Mouse (Mus musculus): ENCODE results near the gene Slc6a5.
"Not testable (repeated sequence)": the region's sequence is repeated elsewhere in the genome, so short reads cannot be mapped to it uniquely, and the experiment has no call there.

Slc6a5 gene

DNA sequence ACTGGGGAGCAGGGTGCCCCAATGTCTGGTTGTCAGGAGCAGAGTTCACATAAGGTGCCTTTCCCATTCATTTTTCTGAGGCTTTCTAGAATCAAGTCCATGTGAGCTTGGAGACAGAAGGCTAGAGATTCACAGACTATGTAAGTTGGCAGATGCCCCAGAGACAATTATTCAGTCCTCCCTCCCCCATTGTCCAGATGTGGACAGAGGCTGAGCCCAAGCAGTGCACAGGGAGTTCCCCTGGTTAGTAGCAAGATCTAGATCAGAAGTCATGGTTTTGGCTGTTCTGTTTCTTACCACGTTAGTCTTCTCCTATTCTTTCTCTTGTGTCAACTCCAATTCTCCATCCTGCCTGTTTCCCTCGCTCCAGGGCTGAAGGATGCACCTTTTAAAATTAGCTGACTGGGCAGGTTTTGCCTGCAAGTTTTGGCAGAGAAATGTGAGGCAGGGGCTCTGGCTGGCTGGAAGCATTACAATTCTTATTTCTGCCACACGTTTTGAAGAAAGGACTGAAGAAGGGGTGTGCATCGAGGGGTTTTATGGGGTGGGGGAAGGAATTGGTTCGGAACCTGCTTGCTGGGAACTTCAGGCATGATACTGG lies 3.9 kb downstream of the Slc6a5 start:
- no peak for DNase-seq

DNA sequence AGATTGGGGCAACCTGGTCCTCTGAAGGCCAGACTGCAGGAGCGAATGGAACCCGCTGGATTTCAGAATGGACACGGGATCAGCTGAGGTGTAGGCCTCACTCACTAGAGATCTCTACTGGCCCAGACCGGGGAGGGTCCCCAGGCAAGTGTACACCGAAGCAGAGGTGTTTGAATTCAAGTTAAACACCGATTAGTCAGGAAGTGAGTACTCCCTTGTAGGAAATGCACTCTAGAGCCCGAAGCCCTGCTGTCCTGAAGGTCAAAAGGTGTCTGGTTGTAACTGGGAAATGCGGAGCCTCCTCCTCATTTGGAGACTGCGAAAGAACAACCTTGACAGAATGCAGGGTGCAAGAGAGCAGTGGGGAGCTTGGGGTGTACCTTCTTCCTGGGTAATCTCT lies 5.0 kb downstream of the Slc6a5 start:
- DNase-seq, result no peak

DNA sequence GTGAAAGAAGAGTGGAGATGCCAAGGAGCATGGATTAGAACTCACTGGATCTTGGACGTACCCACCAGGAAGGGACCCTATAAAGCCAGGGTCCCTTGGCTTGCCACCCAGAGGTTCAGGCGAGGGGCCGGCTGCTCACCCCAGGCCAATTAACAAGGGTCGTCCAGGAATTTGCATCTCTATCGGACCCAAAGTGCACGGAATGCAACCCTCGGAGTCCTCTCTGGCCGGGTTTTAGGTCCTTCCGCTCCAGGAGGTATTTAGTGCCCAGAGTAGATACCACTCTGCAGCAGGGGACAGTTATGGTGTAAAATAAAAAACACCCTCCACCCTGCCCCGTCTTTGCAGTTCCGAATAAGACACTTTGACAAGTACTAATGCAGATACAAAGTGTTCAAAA lies 5.5 kb downstream of the Slc6a5 start:
- DNase-seq, result no peak

DNA sequence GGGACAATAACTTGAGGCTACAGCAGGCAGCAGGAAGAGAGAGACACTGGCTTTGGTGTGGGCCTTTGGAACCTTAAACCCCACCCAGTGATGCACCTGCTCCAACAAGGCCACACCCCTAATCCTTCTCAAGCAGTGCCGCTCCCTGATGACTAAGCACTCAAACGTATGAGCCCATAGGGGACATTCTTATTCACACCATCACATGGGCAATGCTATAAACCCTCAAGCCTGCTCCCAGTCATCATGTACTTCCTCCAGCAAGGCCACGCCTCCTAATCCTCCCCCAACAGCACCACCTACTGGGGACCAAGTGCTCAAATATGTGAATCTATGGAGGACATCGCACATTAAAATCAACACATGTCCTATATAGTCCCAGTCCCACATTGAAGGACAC lies 9.5 kb downstream of the Slc6a5 start:
- DNase-seq, result no peak

DNA sequence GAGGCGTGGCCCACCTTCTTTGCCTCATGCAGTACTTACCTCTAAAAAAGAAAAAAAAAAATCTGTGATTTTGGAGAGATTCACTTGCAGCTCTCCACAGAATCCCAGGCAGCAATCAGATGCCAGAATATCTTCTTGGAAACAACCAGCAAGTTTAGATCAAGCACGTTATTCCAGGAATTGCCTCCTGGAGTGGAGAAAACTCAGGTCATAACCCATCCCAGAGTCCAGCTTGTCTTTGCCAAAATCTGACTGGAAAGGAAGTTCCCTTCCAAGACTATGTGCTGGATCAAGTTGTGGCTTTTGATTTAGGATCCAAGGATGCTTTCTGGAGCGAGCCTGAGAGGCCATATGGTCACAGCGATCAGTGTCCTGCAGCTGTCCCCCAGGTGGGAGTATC lies 10.8 kb downstream of the Slc6a5 start:
- no peak for DNase-seq

DNA sequence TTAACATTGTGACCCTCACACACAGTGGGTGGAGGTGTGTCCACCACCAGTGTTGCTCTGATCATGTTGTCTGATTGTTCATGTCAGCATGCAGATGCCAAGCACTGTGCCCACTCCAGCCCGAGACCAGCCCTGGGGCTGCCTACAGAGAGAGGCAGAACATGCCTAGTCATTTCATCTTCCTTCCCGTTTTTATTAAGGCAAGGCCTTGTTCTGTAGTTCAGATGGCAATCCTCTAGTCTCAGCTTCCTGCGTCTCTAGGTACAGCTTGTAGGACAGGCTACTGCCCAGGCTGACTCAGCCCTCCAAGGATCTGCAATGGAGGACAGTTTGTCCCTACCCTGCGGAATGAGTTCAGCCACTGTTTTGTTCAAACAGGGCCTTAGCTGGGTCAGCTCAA lies 13.0 kb downstream of the Slc6a5 start:
- DNase-seq, result peak; percentile 22

DNA sequence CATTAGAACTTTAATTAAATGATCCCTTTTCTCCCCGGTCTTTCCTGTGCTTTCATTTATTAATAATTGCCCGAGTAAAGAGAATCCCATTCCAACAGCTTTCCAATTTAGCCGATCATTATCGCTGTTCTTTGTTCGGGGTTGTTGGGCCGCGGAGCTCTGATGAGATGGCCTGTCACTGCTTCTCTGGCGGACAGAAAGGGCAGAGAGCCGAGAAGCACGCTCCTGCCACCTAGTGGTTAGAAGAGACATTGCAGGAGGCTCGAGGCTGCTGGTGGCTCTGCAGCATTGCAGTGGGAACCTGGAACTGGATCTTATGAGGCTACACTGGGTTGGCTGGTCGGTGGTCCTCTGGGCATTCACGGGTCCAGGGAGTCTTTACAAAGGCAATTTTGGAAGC lies 13.4 kb downstream of the Slc6a5 start:
- peak; percentile 83 for DNase-seq

DNA sequence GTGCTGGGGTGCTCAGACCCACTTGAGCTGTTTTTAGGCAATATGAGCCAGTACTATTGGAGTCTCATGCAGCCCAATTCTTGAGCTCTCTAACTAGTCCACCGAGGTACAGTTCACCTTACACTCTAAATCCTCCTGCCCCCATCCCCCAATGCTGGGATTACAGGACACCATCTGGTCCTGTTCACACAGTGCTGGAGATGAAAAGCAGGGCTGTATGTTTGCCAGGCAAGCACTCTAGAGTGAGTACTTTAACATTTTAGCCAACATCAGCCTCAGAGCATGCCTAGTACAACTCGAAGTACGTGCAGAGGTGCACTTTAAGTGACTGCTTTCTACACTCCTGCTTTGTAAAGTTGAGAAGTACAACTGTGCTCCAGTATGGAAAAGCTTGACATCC lies 18.6 kb downstream of the Slc6a5 start:
- no peak for DNase-seq

DNA sequence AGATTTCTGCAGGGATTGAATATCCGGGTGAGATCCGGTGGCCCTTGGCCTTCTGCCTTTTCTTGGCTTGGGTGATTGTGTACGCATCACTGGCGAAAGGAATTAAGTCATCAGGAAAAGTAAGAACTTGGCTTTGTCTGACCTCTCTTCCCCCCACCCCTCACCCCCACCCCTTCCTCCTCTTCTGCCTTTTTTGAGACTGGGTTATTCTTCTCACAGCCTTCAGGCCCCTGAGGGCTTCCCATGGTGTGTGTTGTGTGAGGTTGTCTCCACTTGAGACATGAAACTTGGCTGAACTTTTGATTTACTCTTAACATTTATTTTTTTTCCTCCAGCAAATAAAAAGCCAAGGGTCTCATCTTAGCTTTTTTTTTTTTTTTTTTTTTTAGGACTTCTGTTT lies 20.1 kb downstream of the Slc6a5 start:
- no peak for DNase-seq

DNA sequence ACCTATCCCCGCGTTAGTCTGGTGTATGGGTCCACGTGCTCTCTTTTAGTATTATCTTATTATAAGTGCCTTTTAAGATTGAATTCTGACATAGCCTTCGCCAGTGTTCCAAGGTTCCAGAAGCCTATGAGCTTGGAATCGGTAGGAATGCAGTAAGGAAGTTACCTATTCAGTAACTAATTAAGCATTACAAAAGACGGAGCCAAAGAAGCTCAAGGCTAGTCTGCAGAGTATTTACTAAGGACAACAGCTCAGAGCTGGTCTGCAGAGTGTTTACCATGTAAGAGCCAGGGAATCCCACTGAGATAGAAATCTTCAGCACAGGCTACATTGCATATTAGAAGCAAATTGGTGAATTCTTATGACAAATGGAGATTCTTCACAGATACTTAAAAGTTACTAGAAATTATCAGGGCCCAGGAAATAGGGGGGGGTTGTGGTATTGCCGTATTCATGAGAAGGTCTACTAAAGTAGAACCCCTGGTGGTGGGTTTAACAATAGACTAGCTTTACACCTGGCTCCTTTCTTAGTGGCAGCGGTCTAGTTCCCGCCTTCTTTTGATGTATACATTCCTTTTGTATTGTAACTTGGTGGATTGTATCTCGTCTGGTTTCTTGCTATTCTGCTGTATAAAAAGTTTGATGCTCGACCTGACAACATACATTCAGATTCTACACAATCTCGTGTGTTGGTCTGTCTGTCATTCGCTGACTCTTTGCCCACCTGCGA lies 23.6 kb downstream of the Slc6a5 start:
- DNase-seq, result not testable (repeated sequence)

DNA sequence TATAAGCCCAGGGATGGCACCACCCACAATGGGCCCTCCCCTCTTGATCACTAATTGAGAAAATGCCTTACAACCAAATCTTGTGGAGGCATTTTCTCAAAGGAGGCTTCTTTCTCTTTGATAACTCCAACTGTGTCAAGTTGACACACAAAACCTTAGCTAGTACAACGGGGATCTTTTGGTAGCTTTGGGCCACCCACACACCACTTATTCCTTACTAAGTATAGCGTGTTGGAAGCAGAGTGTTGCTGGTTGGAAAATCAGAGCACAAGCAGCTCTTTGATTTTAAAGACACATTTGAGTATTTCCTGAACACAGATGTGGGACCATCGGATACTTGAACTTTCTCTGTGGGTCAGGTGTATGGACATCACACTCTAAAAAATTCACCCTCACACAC lies 26.9 kb downstream of the Slc6a5 start:
- DNase-seq, result no peak

DNA sequence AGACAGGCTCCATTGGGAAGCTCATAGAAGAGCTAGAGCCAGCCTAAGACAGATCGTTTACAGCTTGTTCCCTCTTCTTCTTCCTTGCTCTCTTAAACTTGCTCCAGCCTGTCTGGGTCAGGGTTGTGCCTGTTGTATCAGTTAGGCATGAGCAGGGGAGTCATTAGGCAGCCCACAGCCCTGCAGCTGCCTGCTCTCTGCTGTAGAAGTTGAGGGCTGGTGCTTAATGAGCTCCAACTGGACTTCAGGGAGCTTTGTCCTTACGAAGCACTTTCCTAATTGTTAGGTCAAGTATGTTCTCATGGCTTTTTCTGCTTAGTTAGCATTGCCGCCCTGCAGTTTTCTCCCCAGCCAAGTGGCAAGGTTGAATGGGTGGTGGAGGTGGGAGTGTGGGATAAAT lies 32.1 kb downstream of the Slc6a5 start:
- DNase-seq, result no peak

DNA sequence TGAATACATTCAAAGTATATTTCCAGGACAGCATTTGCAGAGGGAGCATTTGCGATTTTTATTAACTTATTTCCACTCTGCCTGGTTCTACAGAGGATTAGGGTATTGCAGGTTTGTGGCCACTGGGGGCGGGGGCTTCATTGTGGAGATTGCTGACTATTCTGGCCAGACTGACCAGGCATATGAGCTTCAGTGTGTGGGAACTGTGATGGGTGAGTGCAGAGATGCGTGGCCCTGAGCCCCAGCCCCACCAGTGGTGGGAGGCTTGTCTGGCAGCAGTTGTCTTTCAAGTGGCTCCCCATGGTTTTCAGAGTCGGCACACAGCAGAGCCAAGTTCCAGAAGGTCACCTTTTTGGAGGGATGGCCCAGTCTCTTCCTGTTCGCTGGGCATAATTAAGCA lies 32.5 kb downstream of the Slc6a5 start:
- no peak for DNase-seq

DNA sequence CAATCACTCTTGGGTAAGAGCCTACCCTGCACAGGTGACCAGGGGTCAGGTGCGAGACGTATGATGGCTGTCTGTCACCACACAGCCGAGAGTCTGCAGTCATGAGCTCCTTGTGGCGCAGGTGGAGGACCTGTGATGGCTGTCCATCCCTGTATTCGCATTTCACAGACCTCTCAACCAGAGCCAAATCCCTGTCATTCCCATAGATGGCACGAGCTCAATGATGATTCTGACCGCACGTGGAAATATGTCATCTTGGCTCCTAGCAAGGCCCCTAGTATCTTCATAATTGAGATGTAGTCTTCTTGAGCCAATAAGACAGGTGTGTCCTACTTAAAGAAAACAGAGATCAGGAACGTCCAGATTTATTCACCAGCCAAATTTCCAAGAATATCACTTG lies 36.7 kb downstream of the Slc6a5 start:
- DNase-seq, result no peak

DNA sequence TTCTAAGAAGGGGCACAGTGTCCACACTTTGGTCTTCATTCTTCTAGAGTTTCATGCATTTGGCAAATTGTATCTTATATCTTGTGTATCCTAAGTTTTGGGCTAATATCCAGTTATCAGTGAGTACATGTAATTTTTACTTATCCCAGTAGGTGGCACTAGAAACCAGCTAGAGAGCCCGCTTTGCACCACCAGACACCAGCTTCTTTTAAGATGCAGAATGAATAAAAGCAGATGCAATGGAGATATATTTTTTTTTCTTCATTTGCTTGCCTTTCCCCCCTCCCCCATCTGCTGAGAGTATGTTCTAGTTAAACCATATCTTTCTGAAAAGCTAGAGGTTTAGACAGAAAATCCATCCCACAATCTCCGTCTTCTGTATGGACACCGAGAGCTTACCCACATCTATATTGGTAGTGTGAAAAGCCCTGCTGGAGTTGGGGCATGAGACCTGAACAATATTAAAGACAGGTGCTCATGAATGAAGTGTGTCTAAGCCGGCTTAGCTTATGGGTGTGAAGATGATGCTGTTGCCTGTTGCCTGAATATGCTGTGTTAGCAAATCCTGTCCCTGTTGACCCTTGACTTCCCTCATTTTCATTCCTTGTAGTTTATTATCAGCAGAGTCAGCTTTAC lies 43.7 kb downstream of the Slc6a5 start:
- DNase-seq, result peak; percentile 31

DNA sequence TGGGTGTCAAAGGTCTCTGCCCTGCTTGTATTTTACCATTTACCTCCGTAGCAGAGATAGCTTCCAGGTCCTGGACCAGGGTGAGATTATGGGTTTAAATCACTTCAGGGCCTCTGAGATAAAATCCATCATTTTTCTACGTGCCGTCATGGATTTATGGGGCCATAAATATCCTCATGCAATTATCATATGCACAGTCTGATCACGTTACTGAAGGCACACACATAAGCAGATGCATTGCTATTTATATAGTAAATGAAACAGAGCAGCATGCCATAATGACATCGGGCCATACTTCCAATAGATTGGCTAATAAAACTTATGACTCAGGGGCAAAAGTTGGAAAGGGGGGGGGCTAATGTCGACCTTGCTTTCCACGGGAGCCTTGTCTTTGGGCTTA lies 44.9 kb downstream of the Slc6a5 start:
- no peak for DNase-seq

DNA sequence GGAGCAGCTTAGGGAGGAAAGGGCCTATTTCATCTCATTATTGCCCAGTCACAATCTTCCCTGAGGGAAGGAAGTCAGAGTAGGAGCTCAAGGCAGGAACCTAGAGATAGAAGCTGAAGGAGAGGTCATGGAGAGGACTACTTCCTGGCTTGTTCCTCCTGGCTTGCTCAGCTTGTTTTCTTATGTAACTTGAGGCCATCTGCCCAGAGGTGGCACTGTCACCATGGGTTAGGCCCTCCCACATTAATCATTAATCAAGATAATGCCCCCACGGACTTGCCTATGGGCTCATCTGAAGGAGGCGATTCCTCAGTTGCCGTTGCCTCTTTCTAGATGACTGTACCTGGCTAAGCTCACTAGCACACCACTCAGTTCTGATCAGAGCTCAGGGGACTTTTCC lies 47.2 kb downstream of the Slc6a5 start:
- DNase-seq, result no peak

DNA sequence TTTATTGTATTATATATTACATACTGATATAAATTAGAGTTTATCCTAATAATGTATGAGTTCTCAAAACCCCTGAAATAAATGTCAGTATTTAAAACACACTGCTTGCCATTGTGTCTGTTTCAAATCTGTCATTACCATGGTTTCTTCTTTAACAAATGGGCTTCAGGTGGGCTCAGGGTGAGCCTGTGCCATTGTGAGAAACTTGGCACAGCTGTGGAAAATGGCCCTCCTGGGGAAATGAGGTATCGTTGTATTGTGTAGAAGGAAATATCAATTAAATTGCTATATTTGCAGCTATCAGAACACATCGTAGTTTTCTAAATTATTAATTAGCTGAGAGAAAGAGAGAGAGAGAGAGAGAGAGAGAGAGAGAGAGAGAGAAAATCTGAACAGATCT lies 53.8 kb downstream of the Slc6a5 start:
- DNase-seq, result no peak

DNA sequence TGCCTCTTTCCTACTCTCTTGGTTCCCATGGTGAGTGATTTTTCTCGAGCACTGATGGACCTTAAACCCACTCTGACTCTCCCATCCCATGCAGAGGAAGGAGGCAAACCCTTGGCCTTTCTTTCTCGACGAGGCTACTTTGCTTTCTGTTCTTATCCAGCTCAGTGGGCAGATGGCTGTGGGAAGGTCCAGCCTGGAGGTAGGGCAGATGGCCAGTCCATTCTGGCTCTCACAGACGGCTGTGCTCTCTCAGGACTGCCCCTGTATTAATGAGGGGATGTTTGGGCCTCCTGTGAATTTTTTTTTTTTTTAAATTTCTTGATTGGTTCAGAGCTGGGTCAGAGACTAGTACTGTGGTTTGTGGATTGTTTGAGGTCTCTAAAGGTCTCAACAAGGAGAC lies 59.6 kb downstream of the Slc6a5 start:
- DNase-seq, result no peak

DNA sequence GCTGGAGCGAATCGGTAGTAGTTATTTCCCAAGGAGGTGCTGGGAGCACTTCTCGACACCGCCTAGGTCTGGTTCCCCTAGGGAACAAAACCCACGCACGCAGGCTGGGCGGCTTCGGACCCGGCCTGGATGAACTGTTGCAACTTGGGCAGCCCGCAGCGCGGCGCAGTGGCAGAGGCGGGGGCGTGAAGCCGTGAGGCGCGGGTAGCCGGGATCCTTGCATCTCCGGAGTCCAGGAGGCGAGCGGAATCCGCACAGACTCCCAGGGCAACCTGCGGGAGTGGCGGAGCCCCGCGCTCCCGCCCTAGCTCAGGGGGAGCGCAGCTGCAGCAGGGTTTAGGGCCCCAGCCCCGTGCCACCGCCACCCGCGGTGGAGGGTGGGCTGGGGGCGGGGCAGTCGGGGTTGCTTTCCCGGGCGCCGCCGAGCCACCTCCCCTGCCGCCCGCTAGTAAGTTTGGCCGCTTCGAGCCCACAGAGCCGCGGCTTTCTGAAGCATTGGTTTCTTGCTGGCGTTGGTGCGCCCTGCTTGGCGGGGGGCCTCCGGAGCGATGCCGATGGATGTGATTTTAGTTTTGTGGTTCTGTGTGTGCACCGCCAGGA lies 65.0 kb downstream of the Slc6a5 start, which contains the start of gene Nell1:
TSS of gene Nell1 (plus strand) at position 24 of the 600 bp plus-strand sequence.
- DNase-seq, result no peak

DNA sequence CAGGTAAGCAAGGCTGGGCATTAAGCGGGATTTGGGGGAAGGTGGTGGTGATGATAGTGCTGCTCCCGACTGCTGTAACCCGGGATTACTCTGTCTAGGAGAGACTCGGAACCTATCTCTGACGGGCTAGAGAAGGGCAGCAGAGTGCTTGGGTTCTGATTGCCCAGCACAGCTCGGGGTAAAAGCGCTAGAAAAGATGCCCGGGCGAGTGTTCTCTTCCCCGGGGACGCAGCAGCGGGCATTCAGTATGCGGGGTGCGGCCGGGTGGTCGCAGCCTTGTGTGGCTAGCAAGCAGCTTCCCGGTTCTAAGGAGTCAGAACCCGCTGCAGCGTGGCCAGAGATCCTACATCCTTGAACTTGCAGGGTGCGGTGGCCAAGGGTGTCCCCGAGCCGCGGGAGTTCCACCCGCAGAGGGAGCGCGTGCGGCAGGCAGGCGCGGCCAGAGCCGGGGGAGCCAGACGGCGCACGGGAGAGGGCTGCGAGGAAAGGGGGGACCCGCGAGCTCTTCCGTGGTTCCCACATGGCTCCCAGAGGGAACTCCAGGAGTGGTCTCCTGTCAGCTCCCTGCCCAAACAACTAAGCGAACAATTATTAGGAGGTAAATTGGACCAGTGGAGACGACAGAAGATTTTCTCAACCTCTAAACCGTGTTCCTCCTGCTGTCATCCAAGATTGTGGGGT lies 65.6 kb downstream of the Slc6a5 start:
- DNase-seq, result no peak

DNA sequence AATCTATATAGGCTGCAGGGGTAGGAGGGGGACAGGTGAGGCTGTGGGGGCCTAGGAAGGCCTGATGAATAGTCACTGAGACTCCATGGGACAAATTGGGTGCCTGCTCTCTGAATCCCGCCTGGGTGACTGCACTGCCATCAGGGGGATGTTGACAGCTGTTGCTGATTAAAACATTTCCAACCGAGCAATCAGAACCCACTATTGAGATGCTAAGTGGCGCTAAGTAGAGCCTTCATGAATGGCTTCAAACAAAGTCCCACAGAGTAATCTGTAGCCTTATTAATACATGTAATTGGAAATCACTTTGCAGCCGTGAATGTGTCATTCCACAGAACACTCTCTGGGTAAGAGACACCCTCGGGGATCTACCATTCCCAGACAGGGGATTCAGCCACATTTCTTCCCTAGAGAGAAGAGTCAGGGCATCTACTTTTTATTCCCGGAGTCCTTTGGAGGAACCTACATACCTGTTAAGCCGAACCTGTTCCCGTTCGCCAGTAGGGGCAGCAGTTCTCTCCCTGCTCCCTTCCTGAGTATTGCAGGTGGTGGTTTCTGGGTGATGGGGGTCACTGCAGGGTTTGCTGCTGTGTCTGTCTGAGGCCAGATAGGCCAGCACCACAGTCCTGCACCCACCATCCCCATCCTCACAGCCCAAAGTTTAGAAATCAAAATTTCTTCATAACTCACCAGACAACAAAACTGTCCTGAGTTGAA lies 71.7 kb downstream of the Slc6a5 start:
- no peak for DNase-seq

DNA sequence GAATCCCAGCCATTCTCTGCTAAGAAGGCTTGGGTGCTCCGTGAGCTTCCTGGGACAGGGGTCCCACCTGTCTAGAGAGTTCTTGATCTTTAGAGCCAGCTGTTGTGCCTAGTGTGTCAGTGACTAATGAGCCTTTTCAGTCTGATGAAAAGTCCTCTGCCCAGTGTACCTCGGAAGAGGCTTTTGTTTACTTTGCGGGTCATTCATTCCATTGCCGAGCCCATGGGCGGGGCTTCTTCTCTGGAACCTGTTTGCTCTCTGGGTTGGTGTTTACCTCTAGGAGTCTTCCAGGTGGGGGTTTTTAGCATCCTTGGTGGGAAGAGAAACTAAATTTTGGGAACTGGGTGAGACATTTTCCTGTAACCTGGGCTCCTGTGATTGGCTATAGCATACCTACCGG lies 74.8 kb downstream of the Slc6a5 start:
- DNase-seq, result no peak
